Mouse (Mus musculus) Muller cell, postnatal 12 days (primary cell): ENCODE data around the gene Vmn1r176.
"Not testable (repeated sequence)": the region's sequence is repeated elsewhere in the genome, so short reads cannot be mapped to it uniquely, and the experiment has no call there.

Experiments
- DNase-seq: peaks from one replicate; pipeline ENCODE4 v3.0.0-alpha.2; 2015; ENCODE audit errors: inconsistent ontology term

Vmn1r176 gene

GRCm38 (mm10) chr7:23837272-23837671 lies at the start of gene Vmn1r176:
Vmn1r176 (minus strand) TSS chr7:23837372.
- DNase-seq: not testable (repeated sequence)

GRCm38 (mm10) chr7:23876918-23877317 lies 39.7 kb upstream of the Vmn1r176 start:
- DNase-seq: peak; percentile 19

GRCm38 (mm10) chr7:23866349-23866748 lies 29.2 kb upstream of the Vmn1r176 start, which contains the start of gene Vmn1r177:
Vmn1r177 (minus strand) TSS chr7:23866449.
- not testable (repeated sequence) for DNase-seq

GRCm38 (mm10) chr7:23810543-23810942 lies 26.6 kb downstream of the Vmn1r176 start, which contains the start of gene Vmn1r175:
Vmn1r175 (minus strand) TSS chr7:23810643.
- not testable (repeated sequence) for DNase-seq

- no peak for DNase-seq
Observed at GRCm38 (mm10) chr7:23784526-23784925, 52.6 kb downstream of the Vmn1r176 start.
